Mouse (Mus musculus): ENCODE data around the gene Rpl27a.

DNA sequence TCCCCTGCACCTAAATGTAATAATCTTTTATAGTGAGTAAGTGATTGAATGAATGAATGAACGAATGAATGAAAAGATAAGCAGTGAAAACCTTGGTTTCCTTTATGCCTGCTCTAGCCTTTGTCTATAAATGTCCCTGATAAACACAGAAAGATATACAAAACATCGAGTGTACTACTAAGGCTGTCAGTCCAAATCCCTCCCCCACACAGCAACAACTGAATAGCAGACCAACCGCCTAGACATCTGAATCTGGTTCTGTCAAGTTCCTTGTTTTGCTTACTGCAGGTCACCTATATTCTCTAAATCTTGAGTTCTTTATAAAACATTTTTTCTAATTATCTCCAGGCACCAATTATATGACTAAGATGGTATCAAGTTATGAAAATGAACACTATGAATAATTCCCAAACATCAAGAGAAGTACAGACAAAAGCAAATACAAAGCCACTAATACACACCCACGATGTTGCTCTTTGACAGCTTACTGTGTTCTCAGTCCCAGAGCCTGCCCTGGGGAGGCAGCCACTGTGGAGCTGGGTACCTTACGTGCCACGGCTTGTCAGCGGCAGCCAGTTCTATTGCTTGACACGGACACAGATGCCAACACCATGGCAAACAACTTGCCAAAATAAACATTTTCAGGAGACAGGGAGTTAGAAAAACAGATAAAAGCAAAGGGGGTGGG, 42.7 kb downstream of the Rpl27a start:
- TF ChIP-seq CTCF (IDR thresholded peaks at IDR 0.05; ENCODE audit: low read depth, low read length): no peak
- no peak for TF ChIP-seq POLR2A (IDR thresholded peaks at IDR 0.05; ENCODE audit: borderline replicate concordance, low read depth, low read length)
